Mouse (Mus musculus) midbrain, embryonic 14.5 days (tissue): ENCODE data around the gene Pcgf6. TPM values are rescaled to one million over a fixed set of nuclear protein-coding genes. Genes with fewer than 3 reads are reported as not detected.
A peak's percentile ranks its signal among the peaks of the same experiment; 100 is the strongest.

Experiments
- ATAC-seq: fragments of 200-750 bp; cut with Nextera tagmentation; 2 replicates; pipeline ENCODE4 v1.8.0; 2017; ENCODE audit warnings: moderate number of reproducible peaks, moderate library complexity; ENCODE audit not compliant: low FRiP score, low TSS enrichment
- DNase-seq: peaks from one replicate; pipeline ENCODE4 v3.0.0-alpha.2; 2015
- H3K27ac ChIP-seq: fragments of 300-500 bp; sonication (generic); replicated peaks from 2 replicates; pipeline ENCODE4 v1.5.1; 2014; ENCODE audit warnings: mild to moderate bottlenecking, low read depth, low read length, moderate library complexity
- H3K27me3 ChIP-seq: fragments of 300-500 bp; sonication (generic); 2 replicates; pipeline ENCODE4 v1.6.1; 2014; ENCODE audit warnings: low read length, control low read depth, mixed read lengths; ENCODE audit not compliant: control insufficient read depth, insufficient read depth
- H3K36me3 ChIP-seq: fragments of 300-500 bp; sonication (generic); 2 replicates; pipeline ENCODE4 v1.6.1; 2014; ENCODE audit warnings: low read length, control low read depth; ENCODE audit not compliant: control insufficient read depth, insufficient read depth
- H3K4me1 ChIP-seq: fragments of 300-500 bp; sonication (generic); 2 replicates; pipeline ENCODE4 v1.6.1; 2014; ENCODE audit warnings: mild to moderate bottlenecking, antibody characterized with exemption, low read length, control low read depth; ENCODE audit not compliant: control insufficient read depth, insufficient read depth
- H3K4me2 ChIP-seq: fragments of 300-500 bp; sonication (generic); 2 replicates; pipeline ENCODE4 v1.6.1; 2014; ENCODE audit warnings: mild to moderate bottlenecking, low read length, moderate library complexity
- H3K4me3 ChIP-seq: fragments of 300-500 bp; sonication (generic); replicated peaks from 2 replicates; pipeline ENCODE4 v1.5.1; 2014; ENCODE audit warnings: low read depth, low read length
- H3K9ac ChIP-seq: fragments of 300-500 bp; sonication (generic); replicated peaks from 2 replicates; pipeline ENCODE4 v1.6.1; 2014; ENCODE audit warnings: mild to moderate bottlenecking, low read length, moderate library complexity
- H3K9me3 ChIP-seq: fragments of 300-500 bp; sonication (generic); 2 replicates; pipeline ENCODE4 v1.6.1; 2016; ENCODE audit warnings: low read length, control low read depth, mixed read lengths; ENCODE audit not compliant: control insufficient read depth
- WGBS: fragments of 180-500 bp; shearing (Covaris S2); extraction: QIAGEN DNeasy Blood & Tissue Kit; methylation state at CpG from one replicate; pipeline ENCODE4 v1.1.7; 2014; 5-methylcytosine and 5-hydroxymethylcytosine counted together
- polyA plus RNA-seq: library from polyadenylated mRNA; unstranded; fragments of >200 nt; fragmentation: Nextera tagmentation; extraction: Ambion mirVana; gene quantifications from 2 replicates; pipeline ENCODE4 v1.2.1, GENCODE M21; 2014

Pcgf6 gene
- polyA plus RNA-seq, 1 experiment from 2014 or later, result 33.6 TPM

GRCm38 (mm10) chr19:47036596-47036995 lies 14.1 kb downstream of the Pcgf6 start:
- Histone ChIP-seq H3K27ac (no peak overlapping the region), H3K9ac (no peak overlapping the region), H3K4me2 (no peak overlapping the region), H3K36me3 (peaks cover 78% of the 10 kb centered on the region), H3K9me3 (no peaks in the 10 kb centered on the region), H3K4me1 (no peaks in the 10 kb centered on the region), H3K27me3 (no peaks in the 10 kb centered on the region), H3K4me3 (no peak overlapping the region)
- WGBS, result 93% methylated on average over 3 of the region's 3 CpGs
- ATAC-seq (no peak), DNase-seq (no peak)

- no peaks in the 10 kb centered on the region for H3K27me3 ChIP-seq
- H3K9ac ChIP-seq, result no peak overlapping the region
- H3K27ac ChIP-seq, result no peak overlapping the region
- 95% methylated on average over 4 of the region's 4 CpGs for WGBS
- DNase-seq (no peak), ATAC-seq (no peak)
- H3K4me2 ChIP-seq, result no peak overlapping the region
- peaks cover 63% of the 10 kb centered on the region for H3K36me3 ChIP-seq
- no peak overlapping the region for H3K4me3 ChIP-seq
- no peaks in the 10 kb centered on the region for H3K9me3 ChIP-seq
- H3K4me1 ChIP-seq, result no peaks in the 10 kb centered on the region
Measured at GRCm38 (mm10) chr19:47034916-47035315, 15.8 kb downstream of the Pcgf6 start.

DNA sequence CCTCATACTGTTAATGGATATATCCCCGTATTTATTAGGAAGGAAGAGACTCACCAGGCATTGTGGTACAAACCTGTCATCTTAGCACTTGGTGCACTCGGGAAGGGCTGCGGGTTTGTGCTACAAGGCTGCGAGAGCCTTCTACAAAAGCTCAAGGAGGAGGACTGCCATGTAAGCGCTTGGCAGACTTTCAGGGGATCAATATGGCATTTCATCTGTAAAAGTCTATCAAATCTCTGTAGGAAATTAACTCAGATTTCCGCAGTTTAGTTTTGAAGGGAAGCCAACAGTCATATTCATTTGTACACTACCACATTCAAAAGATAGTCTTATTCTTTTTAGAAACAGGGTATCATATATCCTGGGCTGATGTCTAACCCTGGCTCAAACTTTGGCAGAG lies 18.9 kb downstream of the Pcgf6 start:
- Histone ChIP-seq H3K4me3 (no peak overlapping the region), H3K9me3 (no peaks in the 10 kb centered on the region), H3K27me3 (no peaks in the 10 kb centered on the region), H3K36me3 (peaks cover 38% of the 10 kb centered on the region), H3K4me1 (no peaks in the 10 kb centered on the region), H3K27ac (no peak overlapping the region), H3K9ac (no peak overlapping the region), H3K4me2 (no peak overlapping the region)
- WGBS, result 91% methylated on average over 6 of the region's 6 CpGs
- ATAC-seq (no peak), DNase-seq (no peak)

- H3K27me3 ChIP-seq, result no peaks in the 10 kb centered on the region
- no peak for ATAC-seq
- H3K4me1 ChIP-seq, result no peaks in the 10 kb centered on the region
- no peak overlapping the region for H3K4me2 ChIP-seq
- H3K27ac ChIP-seq, result peak overlapping the region; percentile 75
- peak; percentile 57 for DNase-seq
- H3K9me3 ChIP-seq, result no peaks in the 10 kb centered on the region
- WGBS, result 44% methylated on average over 9 of the region's 9 CpGs
- H3K9ac ChIP-seq, result no peak overlapping the region; the same call in 1 of the 2 replicates
- peaks cover 37% of the 10 kb centered on the region for H3K36me3 ChIP-seq
- H3K4me3 ChIP-seq, result no peak overlapping the region
Measured at GRCm38 (mm10) chr19:47029796-47030195, 20.9 kb downstream of the Pcgf6 start.

- 88% methylated on average over 4 of the region's 4 CpGs for WGBS
- H3K4me2 ChIP-seq, result no peak overlapping the region
- ATAC-seq (no peak), DNase-seq (no peak)
- H3K9ac ChIP-seq, result no peak overlapping the region
- H3K4me1 ChIP-seq, result no peaks in the 10 kb centered on the region
- no peak overlapping the region for H3K4me3 ChIP-seq
- H3K9me3 ChIP-seq, result no peaks in the 10 kb centered on the region
- H3K27ac ChIP-seq, result no peak overlapping the region
- H3K36me3 ChIP-seq, result peaks cover 49% of the 10 kb centered on the region
- H3K27me3 ChIP-seq, result no peaks in the 10 kb centered on the region
Measured at GRCm38 (mm10) chr19:47026513-47026912, 24.2 kb downstream of the Pcgf6 start.

DNA sequence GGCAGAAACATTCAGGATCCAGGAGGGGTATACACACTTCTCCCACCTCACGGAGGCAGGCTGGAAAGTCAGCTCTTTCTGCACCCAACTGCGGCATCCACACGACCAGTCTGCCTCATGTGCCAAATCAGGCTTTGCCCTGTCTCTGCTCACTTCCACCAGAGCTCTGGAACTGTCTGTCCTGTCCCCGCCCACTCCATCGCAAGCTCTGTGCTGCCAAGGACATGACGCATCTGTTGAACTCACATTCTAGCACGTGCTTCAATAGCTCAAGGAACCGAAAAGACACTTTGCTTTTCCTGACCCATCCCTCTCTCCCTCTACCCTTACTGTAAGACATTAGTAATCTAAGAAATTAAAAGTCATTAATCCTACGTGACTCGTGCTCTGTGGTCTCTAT lies 25.8 kb downstream of the Pcgf6 start:
- no peak overlapping the region for H3K9ac ChIP-seq
- no peak overlapping the region for H3K27ac ChIP-seq
- H3K4me2 ChIP-seq, result no peak overlapping the region
- 89% methylated on average over 10 of the region's 10 CpGs for WGBS
- no peak overlapping the region for H3K4me3 ChIP-seq
- no peak for ATAC-seq
- H3K9me3 ChIP-seq, result no peaks in the 10 kb centered on the region
- no peak for DNase-seq
- peaks cover 55% of the 10 kb centered on the region for H3K36me3 ChIP-seq
- H3K27me3 ChIP-seq, result no peaks in the 10 kb centered on the region
- peaks cover 1% of the 10 kb centered on the region; the same call in 1 of the 2 replicates for H3K4me1 ChIP-seq

DNA sequence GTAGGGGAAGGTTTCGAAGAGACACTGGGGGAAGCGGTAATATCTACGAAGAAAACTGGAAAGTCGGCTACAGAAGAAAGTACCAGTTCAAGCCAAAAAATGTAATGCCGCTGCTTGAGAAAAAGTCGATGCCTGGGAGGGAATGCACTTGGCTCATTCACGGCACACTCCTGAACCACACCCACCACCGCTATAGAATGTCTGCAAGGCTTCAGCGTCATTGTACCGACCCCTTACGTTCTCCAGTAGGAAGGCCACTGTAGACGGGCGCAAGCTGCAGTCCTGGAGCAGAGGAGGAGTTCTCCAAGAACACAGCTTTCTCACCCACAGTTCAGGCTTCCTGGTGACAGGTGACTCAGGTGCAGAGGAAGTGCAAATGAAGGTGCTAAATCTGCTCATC lies 27.2 kb downstream of the Pcgf6 start:
- no peak for DNase-seq
- Histone ChIP-seq H3K9me3 (no peaks in the 10 kb centered on the region), H3K9ac (no peak overlapping the region), H3K4me2 (no peak overlapping the region), H3K27me3 (no peaks in the 10 kb centered on the region), H3K36me3 (peaks cover 55% of the 10 kb centered on the region), H3K27ac (no peak overlapping the region), H3K4me1 (peaks cover 12% of the 10 kb centered on the region; the same call in 1 of the 2 replicates), H3K4me3 (no peak overlapping the region)
- WGBS, result 92% methylated on average over 13 of the region's 13 CpGs
- ATAC-seq, result no peak

GRCm38 (mm10) chr19:47022709-47023108 lies 28.0 kb downstream of the Pcgf6 start:
- H3K9me3 ChIP-seq, result no peaks in the 10 kb centered on the region
- ATAC-seq (no peak), DNase-seq (no peak)
- no peak overlapping the region for H3K27ac ChIP-seq
- no peak overlapping the region for H3K4me2 ChIP-seq
- WGBS, result 85% methylated on average over 4 of the region's 4 CpGs
- H3K27me3 ChIP-seq, result no peaks in the 10 kb centered on the region
- H3K4me3 ChIP-seq, result no peak overlapping the region
- no peak overlapping the region for H3K9ac ChIP-seq
- H3K36me3 ChIP-seq, result peaks cover 55% of the 10 kb centered on the region
- H3K4me1 ChIP-seq, result peaks cover 12% of the 10 kb centered on the region; the same call in 1 of the 2 replicates

DNA sequence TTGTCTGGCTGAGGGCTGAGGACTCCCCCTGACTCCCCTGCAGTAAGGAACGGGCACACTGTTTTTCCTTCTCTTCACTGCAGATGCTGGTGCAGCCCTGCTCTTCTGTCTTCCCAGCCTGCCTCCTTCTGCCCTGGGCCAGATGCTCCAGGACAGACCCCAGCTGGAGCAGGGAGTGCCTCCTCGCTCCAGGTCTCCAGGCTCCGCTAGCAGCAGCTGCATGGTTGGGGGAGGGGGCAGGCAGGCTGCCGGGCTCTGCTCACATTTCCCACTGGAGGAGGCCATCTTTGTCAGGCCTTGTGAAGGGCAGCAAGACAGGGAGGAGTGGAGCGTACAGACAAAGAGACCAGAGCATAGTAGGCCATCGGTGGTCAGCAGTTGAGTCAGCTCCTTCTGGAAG lies 31.4 kb downstream of the Pcgf6 start:
- DNase-seq (peak; percentile 74), ATAC-seq (peak; percentile 29; the same call in 1 of the 2 replicates)
- Histone ChIP-seq H3K4me2 (peak overlapping the region; percentile 60), H3K4me1 (peaks cover 12% of the 10 kb centered on the region; the same call in 1 of the 2 replicates), H3K4me3 (peak overlapping the region; percentile 80), H3K27me3 (peaks cover 5% of the 10 kb centered on the region; the same call in 1 of the 2 replicates), H3K9ac (peak overlapping the region; percentile 88), H3K36me3 (peaks cover 35% of the 10 kb centered on the region), H3K27ac (peak overlapping the region; percentile 75), H3K9me3 (no peaks in the 10 kb centered on the region)
- WGBS, result 15% methylated on average over 6 of the region's 6 CpGs
